Mouse (Mus musculus) testis, adult 2 months (tissue): ENCODE measurements around the gene Tmem102. TPM values are rescaled to one million over a fixed set of nuclear protein-coding genes. Genes with fewer than 3 reads are reported as not detected.

Experiments used
- H3K27ac ChIP-seq: fragments of 200-500 bp; 2 replicates; pipeline ENCODE4 v1.5.1; 2012; ENCODE audit warnings: low read depth, low read length; ENCODE audit not compliant: control insufficient read depth, insufficient read depth
- H3K27me3 ChIP-seq: fragments of 200-500 bp; 2 replicates; pipeline ENCODE4 v1.6.1; 2012; ENCODE audit warnings: mild to moderate bottlenecking, low read length, moderate library complexity; ENCODE audit not compliant: control insufficient read depth, insufficient read depth
- H3K36me3 ChIP-seq: fragments of 200-500 bp; 2 replicates; pipeline ENCODE4 v1.6.1; 2012; ENCODE audit warnings: mild to moderate bottlenecking, low read length; ENCODE audit not compliant: control insufficient read depth, insufficient read depth
- H3K4me1 ChIP-seq: fragments of 200-500 bp; 2 replicates; pipeline ENCODE4 v1.6.1; 2012; ENCODE audit warnings: low read length; ENCODE audit not compliant: control insufficient read depth, insufficient read depth
- H3K4me3 ChIP-seq: fragments of 200-500 bp; 2 replicates; pipeline ENCODE4 v1.5.1; 2012; ENCODE audit warnings: low read depth, mild to moderate bottlenecking, low read length, moderate library complexity, mixed read lengths; ENCODE audit not compliant: control insufficient read depth
- CTCF ChIP-seq: fragments of 200-500 bp; IDR thresholded peaks from 2 replicates; pipeline ENCODE4 v1.5.1; 2012; ENCODE audit warnings: low read depth, mild to moderate bottlenecking, inconsistent platforms, low read length, moderate library complexity; ENCODE audit not compliant: control insufficient read depth, insufficient read depth, insufficient replicate concordance
- POLR2A ChIP-seq: fragments of 200-500 bp; IDR thresholded peaks from 2 replicates; pipeline ENCODE4 v1.6.1; 2012; ENCODE audit warnings: low read depth, mild to moderate bottlenecking, inconsistent platforms, low read length, moderate library complexity; ENCODE audit not compliant: control insufficient read depth
- polyA plus RNA-seq: library from polyadenylated mRNA; depleted of rRNA; stranded (reverse); fragments of >200 nt; gene quantifications from 2 replicates; pipeline ENCODE4 v1.2.3, GENCODE M21; 2012; rRNA removed

Tmem102 gene
- polyA plus RNA-seq, 1 experiment = 0.52 TPM

GRCm38 (mm10) chr11:69754233-69754632 lies 51.2 kb downstream of the Tmem102 start:
- Histone ChIP-seq H3K4me1 (peaks cover 4% of the 10 kb centered on the region), H3K27me3 (no peaks in the 10 kb centered on the region), H3K27ac (no peak overlapping the region), H3K4me3 (no peak overlapping the region), H3K36me3 (peaks cover 4% of the 10 kb centered on the region)
- TF ChIP-seq CTCF = no peak
- TF ChIP-seq POLR2A = no peak

Other genes with a start within 250 kb of the Tmem102 start
- gene Efnb3, start 245.4 kb downstream of the Tmem102 start, polyA plus RNA-seq = 2.7 and 3.3 TPM in 2 replicates
- 9.5 and 9.7 TPM in 2 replicates for gene Wrap53, start 225.4 kb downstream of the Tmem102 start, polyA plus RNA-seq
- gene Trp53, start 225.3 kb downstream of the Tmem102 start, polyA plus RNA-seq = 22.1 TPM in 2 replicates
- gene Atp1b2, start 199.7 kb downstream of the Tmem102 start, polyA plus RNA-seq = 27.9 and 40.5 TPM in 2 replicates
- gene Shbg, start 187.7 kb downstream of the Tmem102 start, polyA plus RNA-seq = 11.9 and 16.4 TPM in 2 replicates
- 7.0 and 9.4 TPM in 2 replicates for gene Sat2, start 183.6 kb downstream of the Tmem102 start, polyA plus RNA-seq
- gene Fxr2, start 172.6 kb downstream of the Tmem102 start, polyA plus RNA-seq = 63.3 and 69.1 TPM in 2 replicates
- gene Sox15, start 150.3 kb downstream of the Tmem102 start, polyA plus RNA-seq = 0.25 and 0.38 TPM in 2 replicates
- 41.9 and 42.5 TPM in 2 replicates for gene Mpdu1, start 143.0 kb downstream of the Tmem102 start, polyA plus RNA-seq
- 3.9 and 4.4 TPM in 2 replicates for gene Cd68, start 139.5 kb downstream of the Tmem102 start, polyA plus RNA-seq
- 166 and 210 TPM in 2 replicates for gene Eif4a1, start 133.2 kb downstream of the Tmem102 start, polyA plus RNA-seq
- gene Senp3, start 123.5 kb downstream of the Tmem102 start, polyA plus RNA-seq = 54.7 and 67.6 TPM in 2 replicates
- gene Tnfsf13, start 119.8 kb downstream of the Tmem102 start, polyA plus RNA-seq = 4.2 and 5.6 TPM in 2 replicates
- gene Tnfsf12, start 109.8 kb downstream of the Tmem102 start, polyA plus RNA-seq = 2.9 and 3.3 TPM in 2 replicates
- gene Tnfsfm13, start 109.5 kb downstream of the Tmem102 start, polyA plus RNA-seq = 1.3 and 1.9 TPM in 2 replicates
- gene Polr2a, start 47.0 kb downstream of the Tmem102 start, polyA plus RNA-seq = 54.7 and 75.8 TPM in 2 replicates
- 210 and 236 TPM in 2 replicates for gene Slc35g3, start 43.7 kb downstream of the Tmem102 start, polyA plus RNA-seq
- gene Zbtb4, start 39.7 kb downstream of the Tmem102 start, polyA plus RNA-seq = 5.1 and 6.0 TPM in 2 replicates
- 0.79 and 1.2 TPM in 2 replicates for gene Chrnb1, start 9.7 kb downstream of the Tmem102 start, polyA plus RNA-seq
- gene Fgf11, start 3.8 kb downstream of the Tmem102 start, polyA plus RNA-seq = 2.7 and 3.2 TPM in 2 replicates
- gene Gm39566, start 9.7 kb upstream of the Tmem102 start, polyA plus RNA-seq = 136 and 193 TPM in 2 replicates
- gene Spem2, start 12.8 kb upstream of the Tmem102 start, polyA plus RNA-seq = 758 and 858 TPM in 2 replicates
- gene Spem1, start 16.6 kb upstream of the Tmem102 start, polyA plus RNA-seq = 1,704 and 1,758 TPM in 2 replicates
- gene Nlgn2, start 32.2 kb upstream of the Tmem102 start, polyA plus RNA-seq = 2.4 and 2.7 TPM in 2 replicates
- 21.9 and 22.7 TPM in 2 replicates for gene Tmem256, start 32.9 kb upstream of the Tmem102 start, polyA plus RNA-seq
- gene Plscr3, start 40.8 kb upstream of the Tmem102 start, polyA plus RNA-seq = 6.5 and 8.5 TPM in 2 replicates
- gene Tnk1, start 53.1 kb upstream of the Tmem102 start, polyA plus RNA-seq = 1.6 and 1.9 TPM in 2 replicates
- 20.8 and 27.5 TPM in 2 replicates for gene Tmem95, start 72.4 kb upstream of the Tmem102 start, polyA plus RNA-seq
- gene Kctd11, start 75.8 kb upstream of the Tmem102 start, polyA plus RNA-seq = 0.47 and 0.69 TPM in 2 replicates
- 4.0 and 4.9 TPM in 2 replicates for gene Acap1, start 89.9 kb upstream of the Tmem102 start, polyA plus RNA-seq
- 124 and 125 TPM in 2 replicates for gene 2810408A11Rik, start 95.4 kb upstream of the Tmem102 start, polyA plus RNA-seq
- gene Neurl4, start 95.4 kb upstream of the Tmem102 start, polyA plus RNA-seq = 57.7 and 61.1 TPM in 2 replicates
- gene Gps2, start 108.3 kb upstream of the Tmem102 start, polyA plus RNA-seq = 290 and 295 TPM in 2 replicates
- 621 and 702 TPM in 2 replicates for gene Eif5a, start 116.3 kb upstream of the Tmem102 start, polyA plus RNA-seq
- gene Ybx2, start 130.2 kb upstream of the Tmem102 start, polyA plus RNA-seq = 3,709 and 3,883 TPM in 2 replicates
- 1.9 and 3.6 TPM in 2 replicates for gene Slc2a4, start 142.6 kb upstream of the Tmem102 start, polyA plus RNA-seq
- 3.0 and 4.9 TPM in 2 replicates for gene Cldn7, start 159.2 kb upstream of the Tmem102 start, polyA plus RNA-seq
- gene Ctdnep1, start 175.5 kb upstream of the Tmem102 start, polyA plus RNA-seq = 120 and 137 TPM in 2 replicates
- gene Elp5, start 176.9 kb upstream of the Tmem102 start, polyA plus RNA-seq = 225 and 226 TPM in 2 replicates
- gene Gabarap, start 185.5 kb upstream of the Tmem102 start, polyA plus RNA-seq = 659 and 826 TPM in 2 replicates
- 19.0 and 21.2 TPM in 2 replicates for gene Phf23, start 190.2 kb upstream of the Tmem102 start, polyA plus RNA-seq
- gene Dvl2, start 195.0 kb upstream of the Tmem102 start, polyA plus RNA-seq = 15.2 and 16.4 TPM in 2 replicates
- 20.6 and 20.9 TPM in 2 replicates for gene Acadvl, start 209.8 kb upstream of the Tmem102 start, polyA plus RNA-seq
- 5.6 and 6.5 TPM in 2 replicates for gene Dlg4, start 211.3 kb upstream of the Tmem102 start, polyA plus RNA-seq
- 1.00 and 1.4 TPM in 2 replicates for gene Asgr1, start 248.5 kb upstream of the Tmem102 start, polyA plus RNA-seq